Mouse (Mus musculus): ENCODE measurements around the gene Gm8113. TPM values are rescaled to one million over a fixed set of nuclear protein-coding genes. Genes with fewer than 3 reads are reported as not detected.
"Not testable (repeated sequence)": the region's sequence is repeated elsewhere in the genome, so short reads cannot be mapped to it uniquely, and the experiment has no call there.

Gm8113 gene
- polyA plus RNA-seq, 1 experiment: 2.0 TPM

DNA sequence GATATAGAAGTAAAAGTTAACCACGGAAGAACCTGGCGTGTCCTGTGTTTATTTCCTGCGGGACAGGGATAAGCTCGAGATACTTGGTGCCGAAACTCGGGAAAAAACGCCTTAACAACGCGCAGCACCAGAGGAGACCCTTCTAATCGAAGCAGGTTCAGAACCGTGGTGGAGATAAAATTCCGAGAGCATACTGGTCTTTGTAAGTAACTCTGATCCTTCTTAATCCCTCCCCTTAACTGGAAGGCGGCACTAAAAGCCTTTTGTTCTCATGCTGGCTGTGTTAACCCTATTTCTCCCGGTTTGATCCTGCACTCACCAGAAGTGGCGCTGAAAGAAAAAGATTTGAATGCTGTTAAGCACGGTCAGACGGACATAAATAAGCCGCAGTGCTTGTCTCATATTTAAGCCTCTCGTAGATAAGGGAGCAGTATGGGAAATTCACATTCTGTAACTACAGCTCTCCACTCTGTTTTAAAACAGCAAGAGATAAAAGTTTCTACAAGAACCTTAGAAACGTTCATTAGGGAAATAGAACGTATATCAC, 287 bp downstream of the Gm8113 start:
- H3K9me3 ChIP-seq (replicated peaks; ENCODE audit: control insufficient read depth, insufficient read depth, low read length, poor library complexity, severe bottlenecking); H3K4me1 ChIP-seq (ENCODE audit: control insufficient read depth, insufficient read depth, low read length); H3K36me3 ChIP-seq (ENCODE audit: control insufficient read depth, insufficient read depth, low read length, poor library complexity, severe bottlenecking); H3K27me3 ChIP-seq (ENCODE audit: control insufficient read depth, insufficient read depth, low read length, poor library complexity, severe bottlenecking); H3K27ac ChIP-seq (ENCODE audit: insufficient read depth, low read length): not testable (repeated sequence)
- Histone ChIP-seq H3K4me3 (ENCODE audit: low read depth, low read length) (peak overlapping the region; percentile 96), H3K9ac (ENCODE audit: low read depth, poor library complexity, severe bottlenecking) (peak overlapping the region; percentile 56)

DNA sequence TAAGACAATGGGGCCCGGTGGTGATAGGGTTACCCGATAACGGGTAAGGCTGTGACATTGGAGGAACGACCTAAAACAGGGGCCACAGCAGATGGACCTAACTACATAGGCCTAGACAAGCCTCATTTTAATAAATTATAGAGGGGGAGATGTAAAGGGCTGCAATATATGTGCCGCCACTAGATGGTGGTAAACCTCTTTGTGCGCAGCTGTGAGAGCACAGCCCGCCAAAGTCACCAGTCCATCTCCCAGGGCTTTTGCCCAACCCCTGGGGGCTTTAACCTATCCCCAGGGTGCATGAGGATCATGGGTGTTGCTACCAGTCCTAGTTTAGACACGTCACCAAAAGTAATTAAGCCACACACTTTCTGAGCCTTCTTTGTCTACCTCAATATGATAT, 7.8 kb downstream of the Gm8113 start:
- H3K9ac ChIP-seq (ENCODE audit: low read depth, poor library complexity, severe bottlenecking); H3K4me3 ChIP-seq (ENCODE audit: low read depth, low read length); H3K27me3 ChIP-seq (ENCODE audit: control insufficient read depth, insufficient read depth, low read length, poor library complexity, severe bottlenecking); H3K9me3 ChIP-seq (replicated peaks; ENCODE audit: control insufficient read depth, insufficient read depth, low read length, poor library complexity, severe bottlenecking); H3K27ac ChIP-seq (ENCODE audit: insufficient read depth, low read length); H3K36me3 ChIP-seq (ENCODE audit: control insufficient read depth, insufficient read depth, low read length, poor library complexity, severe bottlenecking); H3K4me1 ChIP-seq (ENCODE audit: control insufficient read depth, insufficient read depth, low read length): not testable (repeated sequence)
- peak; percentile 33 for TF ChIP-seq CTCF (IDR thresholded peaks at IDR 0.05; ENCODE audit: low read depth, low read length)

DNA sequence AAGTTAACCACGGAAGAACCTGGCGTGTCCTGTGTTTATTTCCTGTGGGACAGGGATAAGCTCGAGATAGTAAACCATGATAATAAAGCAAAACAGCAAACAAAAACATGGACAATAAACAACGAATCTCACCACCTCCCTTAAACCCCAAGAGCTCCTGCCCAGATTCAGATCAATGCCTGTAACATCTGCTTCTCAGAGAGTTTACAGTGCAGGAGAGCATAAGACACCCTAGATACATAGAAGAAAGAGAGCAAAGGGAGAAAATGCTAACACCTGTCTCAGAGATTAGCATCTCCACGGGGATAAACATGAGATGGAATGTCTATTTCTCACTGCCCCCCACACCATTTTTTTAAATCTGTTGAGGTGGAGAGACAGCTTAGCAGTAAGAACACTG, 8.2 kb downstream of the Gm8113 start:
- not testable (repeated sequence) for H3K36me3 ChIP-seq (ENCODE audit: control insufficient read depth, insufficient read depth, low read length, poor library complexity, severe bottlenecking); H3K9ac ChIP-seq (ENCODE audit: low read depth, poor library complexity, severe bottlenecking); H3K9me3 ChIP-seq (replicated peaks; ENCODE audit: control insufficient read depth, insufficient read depth, low read length, poor library complexity, severe bottlenecking); H3K27me3 ChIP-seq (ENCODE audit: control insufficient read depth, insufficient read depth, low read length, poor library complexity, severe bottlenecking); H3K4me1 ChIP-seq (ENCODE audit: control insufficient read depth, insufficient read depth, low read length); H3K27ac ChIP-seq (ENCODE audit: insufficient read depth, low read length); H3K4me3 ChIP-seq (ENCODE audit: low read depth, low read length)

DNA sequence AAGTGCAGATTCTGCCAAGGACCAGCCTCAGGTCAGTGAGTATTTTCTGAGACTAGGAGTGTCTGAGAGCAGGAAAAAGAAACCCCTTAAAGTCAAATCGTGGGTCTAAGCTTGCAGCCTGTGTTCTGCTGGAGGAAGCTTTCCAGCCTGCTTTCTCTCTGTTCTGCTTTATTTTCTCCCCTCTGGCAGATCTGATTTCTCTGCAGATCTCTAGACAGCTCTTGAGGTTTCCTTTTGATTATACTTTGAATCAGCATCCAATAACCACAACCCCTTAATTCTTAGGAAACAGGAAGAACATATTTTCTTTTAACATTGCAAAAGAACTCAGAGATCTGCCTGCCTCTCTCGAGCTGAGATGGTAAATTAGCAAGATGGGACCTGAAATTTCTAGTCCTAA, 28.2 kb downstream of the Gm8113 start:
- H3K27me3 ChIP-seq (ENCODE audit: control insufficient read depth, insufficient read depth, low read length, poor library complexity, severe bottlenecking); H3K9ac ChIP-seq (ENCODE audit: low read depth, poor library complexity, severe bottlenecking); H3K27ac ChIP-seq (ENCODE audit: insufficient read depth, low read length); H3K9me3 ChIP-seq (replicated peaks; ENCODE audit: control insufficient read depth, insufficient read depth, low read length, poor library complexity, severe bottlenecking); H3K4me3 ChIP-seq (ENCODE audit: low read depth, low read length); H3K36me3 ChIP-seq (ENCODE audit: control insufficient read depth, insufficient read depth, low read length, poor library complexity, severe bottlenecking); H3K4me1 ChIP-seq (ENCODE audit: control insufficient read depth, insufficient read depth, low read length): not testable (repeated sequence)

DNA sequence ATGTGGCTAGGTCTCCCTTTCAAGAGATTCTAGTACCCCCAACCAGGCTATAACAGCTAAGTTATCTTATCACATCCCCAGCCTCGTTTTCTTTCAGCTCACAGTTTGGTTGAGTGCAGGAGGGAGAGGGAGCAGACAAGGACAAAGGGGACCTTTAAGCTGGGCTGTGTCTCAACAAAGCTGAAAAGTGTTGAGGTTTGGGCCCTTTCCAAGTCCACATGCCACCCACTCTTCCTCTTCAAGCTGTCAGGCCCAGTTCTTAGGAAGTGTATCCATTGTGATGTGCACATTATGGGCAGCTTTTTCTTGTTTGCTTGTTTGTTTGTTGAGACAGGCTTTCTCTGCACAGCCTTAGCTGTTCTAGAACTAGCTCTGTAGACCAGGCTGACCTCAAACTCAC, 29.9 kb downstream of the Gm8113 start:
- H3K9ac ChIP-seq (ENCODE audit: low read depth, poor library complexity, severe bottlenecking); H3K9me3 ChIP-seq (replicated peaks; ENCODE audit: control insufficient read depth, insufficient read depth, low read length, poor library complexity, severe bottlenecking); H3K36me3 ChIP-seq (ENCODE audit: control insufficient read depth, insufficient read depth, low read length, poor library complexity, severe bottlenecking); H3K4me3 ChIP-seq (ENCODE audit: low read depth, low read length); H3K27ac ChIP-seq (ENCODE audit: insufficient read depth, low read length); H3K4me1 ChIP-seq (ENCODE audit: control insufficient read depth, insufficient read depth, low read length); H3K27me3 ChIP-seq (ENCODE audit: control insufficient read depth, insufficient read depth, low read length, poor library complexity, severe bottlenecking): not testable (repeated sequence)

DNA sequence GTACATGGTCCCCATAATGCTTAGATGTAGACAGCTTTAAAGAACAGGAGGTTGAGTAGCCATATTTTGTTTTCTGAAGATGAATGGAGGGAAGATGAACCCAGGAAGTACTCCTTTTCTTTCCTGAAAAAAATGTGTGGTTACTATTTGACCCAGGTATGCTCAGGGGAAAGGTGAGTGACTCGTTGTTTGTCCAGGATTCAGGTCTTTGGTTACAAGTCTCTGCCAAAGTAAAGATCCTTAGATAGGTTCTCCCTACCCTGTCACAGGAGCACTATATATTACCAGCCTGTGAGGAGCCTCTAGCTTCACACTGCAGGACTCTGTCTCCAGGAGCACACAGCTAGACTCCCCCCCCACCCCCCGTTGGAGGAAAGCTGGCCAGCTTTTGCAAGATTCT, 31.6 kb downstream of the Gm8113 start, which contains the start of gene Ang5:
Ang5 (plus strand) TSS at position 301 of the 400 bp plus-strand sequence.
- H3K36me3 ChIP-seq (ENCODE audit: control insufficient read depth, insufficient read depth, low read length, poor library complexity, severe bottlenecking); H3K4me3 ChIP-seq (ENCODE audit: low read depth, low read length); H3K9ac ChIP-seq (ENCODE audit: low read depth, poor library complexity, severe bottlenecking); H3K9me3 ChIP-seq (replicated peaks; ENCODE audit: control insufficient read depth, insufficient read depth, low read length, poor library complexity, severe bottlenecking); H3K27me3 ChIP-seq (ENCODE audit: control insufficient read depth, insufficient read depth, low read length, poor library complexity, severe bottlenecking); H3K4me1 ChIP-seq (ENCODE audit: control insufficient read depth, insufficient read depth, low read length); H3K27ac ChIP-seq (ENCODE audit: insufficient read depth, low read length): not testable (repeated sequence)

Other genes starting within 250 kb of the Gm8113 start
- not detected in 2 replicates for gene Gm8165, start 248.2 kb upstream of the Gm8113 start, polyA plus RNA-seq (2011; ENCODE audit: insufficient read depth, insufficient read length, low read depth, missing spikeins)
- gene Gm7324, start 227.6 kb upstream of the Gm8113 start, polyA plus RNA-seq (2011; ENCODE audit: insufficient read depth, insufficient read length, low read depth, missing spikeins): 31.7 and 35.6 TPM in 2 replicates
- not detected in 2 replicates for gene Gm16506, start 197.9 kb upstream of the Gm8113 start, polyA plus RNA-seq (2011; ENCODE audit: insufficient read depth, insufficient read length, low read depth, missing spikeins)
- not detected in 2 replicates for gene Gm6526, start 177.5 kb upstream of the Gm8113 start, polyA plus RNA-seq (2011; ENCODE audit: insufficient read depth, insufficient read length, low read depth, missing spikeins)
- not detected in 2 replicates for gene Gm8180, start 140.6 kb upstream of the Gm8113 start, polyA plus RNA-seq (2011; ENCODE audit: insufficient read depth, insufficient read length, low read depth, missing spikeins)
- gene Ear1, start 49.9 kb upstream of the Gm8113 start, polyA plus RNA-seq (2011; ENCODE audit: insufficient read depth, insufficient read length, low read depth, missing spikeins): not detected in 2 replicates
- not detected in 2 replicates for gene Ear10, start 1.8 kb upstream of the Gm8113 start, polyA plus RNA-seq (2011; ENCODE audit: insufficient read depth, insufficient read length, low read depth, missing spikeins)
- gene Ang5, start 31.7 kb downstream of the Gm8113 start, polyA plus RNA-seq (2011; ENCODE audit: insufficient read depth, insufficient read length, low read depth, missing spikeins): not detected in 2 replicates
- not detected in 2 replicates for gene Ang6, start 76.9 kb downstream of the Gm8113 start, polyA plus RNA-seq (2011; ENCODE audit: insufficient read depth, insufficient read length, low read depth, missing spikeins)
- not detected in 2 replicates for gene Ear2, start 177.3 kb downstream of the Gm8113 start, polyA plus RNA-seq (2011; ENCODE audit: insufficient read depth, insufficient read length, low read depth, missing spikeins)
- gene Gm3327, start 198.5 kb downstream of the Gm8113 start, polyA plus RNA-seq (2011; ENCODE audit: insufficient read depth, insufficient read length, low read depth, missing spikeins): not detected in 2 replicates